Mouse (Mus musculus) cerebellum, adult 8-10 months (tissue): Measurements from ENCODE around the gene Htr5b.

Experiments
- DNase-seq: peaks from one replicate; pipeline ENCODE4 v3.0.0; 2022

The Htr5b gene

DNA sequence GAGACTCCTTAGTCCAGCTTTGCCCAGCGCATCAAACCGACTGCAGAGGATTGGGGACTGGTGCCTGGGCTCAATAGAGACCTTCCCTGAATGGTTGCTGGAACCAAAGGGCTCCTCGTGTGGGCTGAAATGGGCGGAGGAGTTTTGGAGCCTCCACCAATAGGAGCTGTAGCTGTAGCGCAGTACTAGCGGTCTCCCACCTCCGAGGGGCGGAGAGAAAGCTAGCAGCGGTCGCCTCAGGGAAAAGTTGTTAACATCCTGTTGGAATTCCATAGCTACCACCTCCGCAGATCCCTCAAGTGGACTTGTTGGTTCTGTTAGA lies at the start of gene Htr5b:
Gene Htr5b (minus strand): TSS at position 67 of the 322 bp plus-strand sequence.
- no peak for DNase-seq

DNA sequence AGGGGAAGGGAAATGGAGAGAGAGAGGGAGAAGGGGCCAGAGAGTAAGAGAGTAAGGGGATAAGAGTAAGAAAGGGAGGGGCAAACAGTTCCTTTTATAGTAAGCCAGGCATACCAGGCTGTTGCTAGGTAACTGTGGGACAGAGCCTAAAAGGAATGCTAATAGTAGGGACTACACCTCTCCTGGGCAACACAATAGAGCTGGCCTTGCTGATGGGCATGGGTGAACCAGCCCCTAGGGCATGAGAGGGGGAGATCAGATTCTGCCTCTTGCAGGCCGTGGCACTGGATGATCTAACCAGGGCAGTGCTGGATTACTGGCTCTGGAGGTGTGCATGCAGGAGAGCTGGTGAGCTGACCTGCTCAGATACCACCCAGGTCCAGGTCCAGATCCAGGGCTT lies 49.2 kb upstream of the Htr5b start:
- no peak for DNase-seq

DNA sequence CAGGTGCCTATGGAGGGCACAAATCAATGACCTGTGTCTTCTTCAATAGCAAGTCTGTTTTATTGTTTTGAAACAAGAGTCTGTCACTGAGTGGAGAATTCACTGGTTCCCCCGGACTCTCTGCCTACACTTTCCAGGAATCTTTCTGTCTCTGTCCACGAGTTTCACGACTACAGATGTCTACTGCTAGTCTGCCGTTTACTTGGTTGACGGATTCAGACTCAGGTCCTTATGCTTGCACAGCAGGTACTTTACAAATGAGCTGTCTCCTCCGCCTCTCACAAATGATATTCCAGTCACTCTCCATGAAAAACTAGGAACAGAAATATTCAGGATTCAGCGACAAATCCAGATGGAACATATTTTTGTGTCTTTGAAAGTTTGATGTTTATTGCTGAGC lies 42.3 kb upstream of the Htr5b start:
- no peak for DNase-seq

DNA sequence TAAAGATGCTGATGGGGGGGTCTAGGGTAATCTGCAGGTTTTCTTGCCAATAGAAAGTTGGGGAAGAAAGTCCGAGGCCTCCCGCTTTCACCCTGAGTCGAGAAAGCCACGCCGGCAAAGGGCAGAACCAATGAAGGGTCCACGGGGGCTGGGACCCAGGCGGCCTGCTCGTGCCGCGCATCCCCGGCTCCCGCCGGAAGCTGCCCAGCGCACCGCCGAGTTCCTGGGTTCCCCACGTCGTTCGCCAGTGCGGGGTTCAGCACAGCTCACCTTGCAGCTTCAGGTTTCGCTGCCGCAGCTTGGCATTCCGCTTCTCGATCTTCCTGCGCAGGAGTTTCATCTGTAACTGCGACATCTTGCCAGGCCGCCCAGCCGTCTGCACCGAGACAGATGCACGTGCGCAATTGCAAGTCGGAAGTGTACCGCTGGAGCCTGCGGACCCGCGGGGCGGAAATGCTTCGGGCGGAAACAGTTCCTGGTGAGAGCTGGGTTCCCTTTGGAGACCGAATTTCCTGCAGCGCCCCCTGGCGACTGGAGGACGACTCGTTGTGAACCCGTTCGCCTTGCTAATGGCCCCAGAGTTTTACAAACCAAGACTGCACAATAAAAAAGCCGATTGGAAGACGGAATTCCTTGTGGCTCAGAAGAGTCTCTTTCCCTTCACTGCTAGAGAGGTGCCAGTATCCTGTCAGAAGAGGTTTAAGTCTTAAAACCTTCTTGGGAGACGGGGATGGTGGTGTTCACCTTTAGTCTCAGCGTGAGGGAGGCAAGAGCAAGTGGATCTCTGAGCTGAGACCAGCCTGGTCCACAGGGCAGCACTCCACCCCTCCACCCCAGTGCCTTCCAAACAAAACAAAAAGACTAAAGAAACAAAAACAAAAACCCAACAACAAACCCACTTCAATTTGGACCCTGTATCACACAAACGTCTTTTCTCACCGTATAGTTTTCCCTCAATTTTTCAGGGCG lies 39.5 kb upstream of the Htr5b start, which contains the start of gene Ddx18:
Gene Ddx18 (minus strand): TSS at position 469 of the 969 bp plus-strand sequence.
- DNase-seq: peak; percentile 98

DNA sequence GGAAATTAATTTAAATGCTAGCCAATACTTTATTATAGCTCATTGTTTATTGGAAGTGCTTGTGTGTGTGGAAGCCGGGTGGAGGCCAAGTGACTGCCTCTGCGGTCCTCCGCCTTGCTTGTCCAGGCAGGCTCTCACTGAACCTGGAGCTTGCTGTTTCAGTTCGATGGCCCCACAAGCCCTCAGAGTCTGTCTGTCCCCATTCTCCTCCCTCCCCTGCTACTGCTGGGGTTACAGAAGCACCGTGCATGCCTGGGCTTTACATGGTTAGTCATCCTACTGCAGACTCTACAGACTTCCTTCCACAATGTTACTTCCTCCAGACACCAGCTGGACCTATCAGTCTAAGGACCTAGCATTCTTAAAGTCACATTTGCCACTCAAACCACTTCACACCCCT lies 29.6 kb upstream of the Htr5b start:
- no peak for DNase-seq

DNA sequence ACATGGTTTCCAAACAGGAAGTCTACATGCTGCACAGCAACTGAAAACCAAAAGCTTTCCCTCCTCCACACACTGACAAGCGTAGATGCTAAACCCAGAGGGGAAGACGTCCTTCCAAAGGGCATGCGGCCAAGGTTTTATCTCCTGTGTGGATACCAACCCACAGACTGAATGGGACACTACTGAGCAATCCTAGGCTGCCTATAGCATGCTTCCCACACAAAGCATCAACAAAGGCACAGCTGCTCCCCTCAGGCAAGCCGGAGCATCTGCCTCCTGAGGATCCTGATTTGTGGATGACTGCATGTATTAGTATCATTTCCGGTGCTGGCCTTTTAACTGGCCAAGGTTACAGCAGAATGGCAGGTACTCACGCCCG lies 23.2 kb upstream of the Htr5b start:
- no peak for DNase-seq

DNA sequence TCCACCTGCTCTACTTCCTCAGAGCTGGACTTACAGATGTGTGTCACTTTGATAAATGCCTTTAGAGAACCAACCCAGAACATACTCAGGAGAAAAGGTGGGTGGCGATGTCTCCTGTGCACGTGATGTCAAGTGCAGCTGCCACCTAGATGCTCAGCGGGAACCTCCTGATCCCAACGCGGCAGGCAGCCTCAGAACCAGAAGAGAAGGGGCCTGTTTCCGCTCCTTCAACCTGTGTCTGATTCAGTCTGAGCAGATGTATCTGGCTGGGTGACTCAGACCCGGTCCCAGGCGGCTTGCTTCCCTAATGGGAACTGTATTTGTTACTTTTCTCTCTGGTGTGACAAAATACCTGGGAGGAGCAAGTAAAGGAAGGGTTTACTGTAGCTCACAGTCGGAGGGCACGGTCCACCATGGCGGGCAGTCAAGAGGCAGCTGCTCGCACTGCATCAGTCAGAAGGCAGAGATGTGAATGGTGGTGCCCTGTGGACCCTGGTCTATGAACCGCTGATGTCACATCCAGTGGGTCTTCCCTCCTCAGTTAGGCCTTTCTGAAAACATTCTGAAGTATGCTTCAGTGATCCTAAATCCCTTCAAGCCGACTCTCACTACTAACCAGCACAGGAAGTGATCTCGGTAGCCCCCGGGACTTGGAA lies 22.7 kb upstream of the Htr5b start:
- DNase-seq: no peak

DNA sequence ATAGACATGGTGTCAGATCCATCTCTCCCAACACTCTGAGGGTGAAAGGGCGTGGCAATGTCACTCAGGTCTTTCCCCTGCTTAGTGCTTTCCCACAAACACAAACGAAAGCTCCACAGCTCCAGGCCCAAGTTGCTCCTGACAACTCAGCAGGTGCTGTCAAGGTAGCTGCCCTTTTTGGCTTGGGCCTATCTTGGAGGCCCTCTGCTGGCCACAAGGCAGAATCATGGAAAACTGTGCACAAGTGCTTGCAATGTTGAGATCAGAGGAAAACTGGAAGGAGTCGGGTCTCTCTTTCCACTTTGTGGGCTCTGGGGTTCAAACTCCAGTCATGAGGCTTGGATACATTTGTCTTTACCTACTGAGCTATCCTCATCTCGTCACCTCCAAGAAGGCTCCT lies 21.2 kb upstream of the Htr5b start:
- DNase-seq: no peak

DNA sequence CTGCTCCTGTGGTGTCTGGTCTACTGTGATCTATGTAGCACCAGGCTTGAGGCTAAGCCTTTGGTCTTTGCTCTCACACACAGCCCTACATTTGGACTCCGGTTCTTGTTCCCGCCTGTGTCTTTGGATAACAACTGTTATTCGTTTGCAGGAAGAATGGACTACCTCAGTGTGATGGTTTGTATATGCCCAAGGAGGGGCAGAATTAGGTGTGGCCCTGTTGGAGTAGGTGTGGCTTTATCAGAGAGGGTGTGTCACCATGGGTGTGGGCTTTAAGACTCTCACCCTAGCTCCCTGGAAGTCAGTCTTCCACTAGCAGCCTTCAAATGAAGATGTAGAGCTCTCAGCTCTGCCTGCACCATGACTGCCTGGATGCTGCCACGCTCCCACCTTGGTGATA lies 20.4 kb upstream of the Htr5b start:
- no peak for DNase-seq

DNA sequence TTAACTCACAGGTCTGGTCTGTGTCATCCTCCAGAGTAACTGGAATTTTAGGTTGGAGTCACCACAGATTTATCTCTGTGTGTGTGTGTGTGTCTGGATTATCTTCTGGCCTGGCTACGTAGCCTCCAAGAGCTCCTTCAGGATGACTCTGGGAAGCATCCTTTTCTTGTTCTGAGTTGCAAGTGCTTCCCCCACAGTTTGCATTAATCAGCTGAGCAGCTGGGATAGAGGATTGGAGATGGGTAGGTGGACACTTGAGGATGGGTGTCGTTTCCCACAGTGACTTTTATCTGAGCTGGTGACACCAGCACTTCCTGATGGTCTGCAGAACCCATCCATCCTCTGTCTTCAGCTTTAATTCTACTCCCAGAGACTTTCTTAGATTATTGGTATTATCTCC lies 18.6 kb upstream of the Htr5b start:
- DNase-seq: no peak

DNA sequence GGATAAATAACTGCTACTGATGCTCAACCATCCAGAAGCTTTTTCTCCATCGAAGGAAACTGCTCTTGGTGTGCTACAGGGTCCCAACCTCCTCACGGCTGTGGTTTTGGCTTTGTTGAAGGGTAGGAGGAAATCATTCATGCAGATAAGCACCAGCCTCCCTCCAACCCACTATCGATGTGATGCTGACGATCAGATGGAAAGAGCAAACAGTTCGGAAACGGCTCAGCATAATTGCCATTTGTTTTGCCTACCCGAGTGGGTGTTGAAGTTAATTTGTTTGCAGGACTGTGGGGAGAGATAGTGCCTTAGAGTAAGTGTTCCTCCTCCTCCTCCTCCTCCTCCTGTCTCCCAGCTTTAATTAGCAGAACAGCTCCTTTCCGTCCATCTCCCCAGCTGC lies 12.1 kb upstream of the Htr5b start:
- DNase-seq: no peak

DNA sequence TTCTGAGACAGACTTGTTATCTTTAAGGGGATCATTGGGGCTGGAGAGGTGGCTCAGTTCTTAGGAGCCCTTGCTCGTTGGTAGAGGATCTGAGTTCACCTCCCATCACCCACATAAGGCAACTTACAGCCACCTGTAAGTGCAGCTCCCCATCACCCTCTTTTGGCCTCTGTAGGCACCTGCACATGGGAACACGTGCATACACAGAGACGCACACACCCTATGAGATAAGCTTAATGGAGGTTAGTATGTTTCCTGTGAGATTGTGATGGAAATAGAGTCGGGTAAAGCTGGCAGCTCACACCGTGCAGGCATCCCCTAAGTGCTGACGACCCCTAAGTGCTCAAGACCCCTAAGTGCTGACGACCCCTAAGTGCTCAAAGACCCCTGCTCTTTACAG lies 3.2 kb upstream of the Htr5b start:
- DNase-seq: no peak

DNA sequence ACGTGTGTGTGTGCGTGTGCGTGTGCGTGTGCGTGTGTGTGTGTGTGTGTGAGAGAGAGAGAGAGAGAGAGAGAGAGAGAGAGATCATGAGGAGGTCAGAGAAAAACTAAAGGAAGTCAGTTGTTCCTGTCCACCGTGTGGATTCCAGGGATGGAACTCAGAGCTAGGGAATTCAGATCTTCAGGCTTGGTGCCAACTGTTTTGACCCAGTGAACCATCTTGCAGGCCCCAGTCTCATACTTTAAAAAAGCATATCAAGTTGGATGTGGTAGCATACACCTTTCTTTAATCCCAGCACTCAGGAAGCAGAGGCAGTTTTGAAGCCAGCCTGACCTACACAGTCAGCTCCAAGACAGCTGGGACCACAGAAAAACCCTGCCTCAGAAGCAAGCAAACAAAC lies 1.0 kb upstream of the Htr5b start:
- no peak for DNase-seq

DNA sequence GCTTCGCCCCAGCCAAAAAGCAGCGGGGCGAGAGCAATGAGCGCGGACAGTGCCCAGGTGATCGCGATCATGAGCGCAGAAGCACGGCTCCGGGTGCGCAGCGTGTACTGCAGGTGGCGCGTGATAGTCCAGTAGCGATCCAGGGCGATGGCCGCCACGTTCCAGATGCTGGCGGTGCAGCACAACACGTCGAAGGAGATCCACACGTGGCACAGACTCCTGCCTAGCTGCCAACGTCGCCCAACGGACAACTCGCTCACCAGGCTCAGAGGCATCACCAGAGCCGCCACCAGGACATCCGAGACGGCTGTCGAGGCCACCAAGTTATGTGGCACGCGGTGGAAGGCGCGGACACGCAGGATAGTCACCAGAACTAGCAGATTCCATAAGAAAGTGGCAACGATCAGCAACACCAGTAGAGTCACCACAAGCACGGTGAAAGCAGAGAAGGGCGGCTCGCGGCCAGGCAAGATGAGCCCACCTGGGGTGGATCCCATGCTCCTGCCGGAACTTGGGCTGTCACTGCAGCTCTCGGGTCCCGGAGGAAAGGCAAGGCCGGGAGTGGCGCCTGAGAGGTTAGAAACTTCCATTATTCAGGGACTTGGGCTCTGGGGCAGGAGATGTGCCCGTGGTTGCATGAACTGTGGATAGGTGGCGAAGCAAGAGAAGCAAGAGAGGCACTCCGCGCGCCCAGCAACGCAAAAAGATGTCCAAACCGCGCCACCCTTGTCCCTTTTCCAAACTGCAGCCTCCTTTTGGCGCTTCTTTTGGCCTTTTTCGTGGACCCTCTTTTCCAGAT lies 466 bp downstream of the Htr5b start:
- no peak for DNase-seq

DNA sequence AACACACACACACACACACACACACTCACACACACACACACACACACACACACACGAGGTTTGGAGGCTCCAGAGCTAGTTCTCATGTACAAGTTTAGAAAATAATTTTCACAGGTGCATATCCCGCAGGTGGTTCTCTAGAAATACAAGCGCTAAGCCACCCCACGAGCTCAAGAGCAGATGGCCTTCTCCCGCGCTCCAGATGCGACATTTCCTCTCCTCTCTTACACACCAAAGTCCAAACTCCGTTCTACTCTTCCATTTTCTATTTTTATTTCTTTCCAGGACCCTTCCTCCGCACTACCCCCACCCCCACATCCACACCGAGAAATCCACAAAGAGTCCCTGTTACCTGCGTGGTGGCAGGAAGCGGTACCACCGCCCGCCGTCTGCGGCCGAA lies 1.2 kb downstream of the Htr5b start:
- DNase-seq: no peak

DNA sequence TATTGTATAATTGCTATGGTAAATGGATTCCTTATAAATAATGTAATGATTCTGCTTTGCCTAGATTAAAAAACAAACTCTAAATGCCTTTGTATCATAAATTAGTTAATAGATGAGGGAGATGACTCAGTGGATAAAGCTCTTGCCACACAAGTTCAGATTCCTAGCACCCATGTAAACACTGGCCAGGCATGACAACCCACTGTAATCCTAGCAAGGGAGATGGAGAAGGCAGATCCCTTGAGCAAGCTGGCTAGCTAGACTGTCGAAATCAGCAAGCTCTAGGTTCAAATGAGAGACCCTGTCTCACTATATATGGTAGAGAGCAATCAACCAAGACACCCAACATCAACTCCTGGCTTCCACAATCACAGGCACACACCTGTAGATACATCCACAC lies 9.7 kb downstream of the Htr5b start:
- DNase-seq: no peak

DNA sequence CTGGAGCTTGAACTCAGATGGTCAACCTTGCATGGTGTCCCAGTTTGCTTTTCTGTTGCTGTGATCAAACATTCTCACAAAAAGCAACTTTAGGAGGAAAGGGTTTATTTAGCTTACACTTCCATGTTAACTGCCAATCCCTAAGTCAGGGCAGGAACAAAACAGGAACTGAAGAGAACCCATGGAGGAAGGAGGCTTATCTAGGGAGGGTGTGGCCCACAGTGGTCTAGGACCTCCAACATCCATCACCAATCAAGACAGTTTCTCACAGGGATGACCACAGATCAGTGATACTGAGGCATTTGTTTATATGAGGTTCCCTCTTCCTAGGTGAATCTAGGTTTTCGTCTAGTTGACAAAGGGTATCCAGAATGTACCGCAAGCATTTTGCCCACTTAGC lies 16.3 kb downstream of the Htr5b start:
- no peak for DNase-seq

DNA sequence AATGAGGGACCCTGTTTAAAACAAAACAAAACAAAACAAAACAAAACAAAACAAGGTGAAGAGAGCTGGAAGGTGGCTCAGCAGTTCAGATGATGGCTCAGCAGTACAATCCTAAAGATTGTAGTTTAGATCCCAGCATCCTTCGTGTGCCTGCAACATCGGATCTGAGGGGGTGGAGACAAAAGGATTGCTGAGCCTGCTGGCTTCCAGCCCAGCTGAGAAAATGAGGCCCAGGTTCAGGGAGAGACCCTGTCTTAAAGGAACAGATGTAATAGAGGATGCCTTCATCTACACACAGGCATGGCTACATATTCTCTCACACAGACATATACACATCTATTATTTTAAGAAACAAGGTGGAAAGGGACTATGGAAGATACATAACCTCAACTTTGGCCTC lies 17.1 kb downstream of the Htr5b start:
- DNase-seq: no peak

DNA sequence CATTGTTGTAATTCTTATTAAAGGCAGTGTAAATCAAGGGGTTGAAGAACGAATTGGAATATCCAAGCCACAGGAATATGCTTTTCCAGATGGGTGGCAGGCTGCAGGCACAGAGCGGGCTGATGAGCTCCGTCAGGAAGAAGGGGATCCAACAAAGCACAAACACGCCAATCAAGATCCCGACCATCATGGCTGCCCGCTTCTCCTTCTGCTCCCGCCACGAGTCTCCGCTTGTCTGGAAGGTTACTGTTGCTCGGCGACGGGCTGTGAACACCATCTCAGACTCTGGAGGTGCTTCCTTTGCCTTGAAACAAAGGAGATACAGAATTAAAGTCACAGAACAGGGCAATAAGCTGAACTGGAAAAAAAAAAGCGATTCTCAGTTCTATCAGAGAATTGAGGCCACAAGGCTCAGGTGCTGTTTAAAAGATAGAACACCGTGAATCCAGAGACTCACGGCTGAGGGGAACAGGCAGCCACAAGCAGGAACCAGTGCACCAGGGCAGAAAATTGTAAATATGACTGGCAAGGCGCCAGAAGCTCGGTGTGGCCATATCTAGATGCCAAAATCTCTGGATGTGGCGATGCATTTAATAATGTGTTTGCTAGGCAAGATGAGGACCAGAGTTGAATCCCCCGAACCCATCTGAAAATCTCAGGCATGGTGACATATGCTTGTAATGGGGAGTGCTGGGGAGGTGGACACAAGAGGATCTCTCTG lies 17.7 kb downstream of the Htr5b start:
- DNase-seq: peak; percentile 6

DNA sequence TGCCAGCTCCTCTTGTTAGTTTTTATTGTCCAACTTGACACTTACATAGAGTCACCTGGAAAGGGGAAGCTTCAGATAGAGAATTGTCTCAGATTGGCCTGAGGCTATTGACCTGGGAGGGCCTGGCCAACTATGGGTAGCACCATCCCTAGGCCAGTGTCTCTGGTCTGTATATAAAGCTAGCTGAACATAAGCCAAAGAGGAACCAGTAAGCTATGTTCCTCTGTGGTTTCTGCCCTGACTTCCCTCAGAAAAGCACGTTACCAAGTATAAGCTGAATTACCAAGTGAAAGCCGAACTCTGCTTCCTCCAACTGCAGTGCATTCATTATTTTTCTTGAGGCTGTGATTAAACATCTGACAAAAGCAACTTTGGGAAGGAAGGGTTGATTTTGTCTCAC lies 19.5 kb downstream of the Htr5b start:
- no peak for DNase-seq

DNA sequence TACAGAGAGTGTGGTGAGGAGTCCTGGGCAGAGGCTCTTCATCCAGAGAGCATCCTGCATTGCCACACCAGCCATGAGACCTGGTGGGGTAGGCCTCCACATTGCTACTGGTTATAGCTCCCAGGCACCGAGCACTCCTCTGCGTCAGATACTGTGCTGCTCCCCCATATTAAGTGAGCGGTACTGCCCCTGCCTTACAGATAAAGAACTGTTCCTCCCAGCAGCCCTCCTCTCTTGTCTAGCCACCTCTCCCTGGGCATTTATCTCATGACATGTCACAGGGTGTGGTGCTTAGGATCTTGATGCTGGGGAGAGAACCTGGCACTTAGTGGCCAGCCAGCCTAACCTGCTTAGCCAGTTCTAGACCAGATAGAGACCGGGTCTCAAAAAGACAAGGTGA lies 31.2 kb downstream of the Htr5b start:
- DNase-seq: no peak

DNA sequence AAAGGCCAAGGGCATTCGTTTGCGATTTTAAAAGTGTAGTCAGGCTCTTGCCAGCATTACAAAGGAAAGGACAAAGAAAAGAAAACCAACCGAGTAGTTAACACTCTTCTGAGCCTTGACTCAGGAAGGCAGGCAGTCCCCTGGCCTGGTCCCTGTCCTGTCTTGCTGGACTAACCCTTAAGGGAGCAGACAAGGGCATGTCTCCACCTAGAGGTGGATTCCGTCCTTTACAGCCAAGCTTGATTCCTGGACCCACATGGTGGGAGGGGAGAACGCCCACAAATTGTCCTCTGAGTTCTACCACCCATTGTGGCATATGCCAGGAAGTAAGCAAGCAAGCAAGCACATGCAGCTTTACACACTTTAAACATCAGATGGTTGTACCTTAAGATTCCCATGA lies 38.0 kb downstream of the Htr5b start:
- no peak for DNase-seq

DNA sequence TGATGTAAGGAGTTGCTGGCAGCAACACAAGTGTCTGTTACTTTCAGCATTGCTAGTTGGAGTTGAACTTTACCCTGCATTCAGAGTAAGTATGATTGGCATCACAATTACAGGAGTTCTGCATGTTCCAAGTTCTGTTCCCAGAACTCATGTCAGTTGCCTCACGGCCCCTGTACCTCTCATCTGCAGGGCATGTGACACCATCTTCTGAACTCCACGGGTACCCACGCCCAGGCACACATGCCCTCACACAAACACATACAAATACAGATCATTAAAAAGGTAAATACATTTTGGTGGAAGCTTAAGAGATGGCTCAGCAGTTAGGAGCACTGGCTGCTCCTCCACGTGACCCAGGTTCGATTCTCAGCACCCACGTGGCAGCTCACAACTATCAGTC lies 41.5 kb downstream of the Htr5b start:
- DNase-seq: no peak
